Mouse (Mus musculus): ENCODE measurements around the gene Hebp1. TPM values are rescaled to one million over a fixed set of nuclear protein-coding genes. Genes with fewer than 3 reads are reported as not detected.

Gene Hebp1
- total and polyA plus RNA-seq, 2 experiments from 2014 or later: 10.9 to 35.5 TPM

DNA sequence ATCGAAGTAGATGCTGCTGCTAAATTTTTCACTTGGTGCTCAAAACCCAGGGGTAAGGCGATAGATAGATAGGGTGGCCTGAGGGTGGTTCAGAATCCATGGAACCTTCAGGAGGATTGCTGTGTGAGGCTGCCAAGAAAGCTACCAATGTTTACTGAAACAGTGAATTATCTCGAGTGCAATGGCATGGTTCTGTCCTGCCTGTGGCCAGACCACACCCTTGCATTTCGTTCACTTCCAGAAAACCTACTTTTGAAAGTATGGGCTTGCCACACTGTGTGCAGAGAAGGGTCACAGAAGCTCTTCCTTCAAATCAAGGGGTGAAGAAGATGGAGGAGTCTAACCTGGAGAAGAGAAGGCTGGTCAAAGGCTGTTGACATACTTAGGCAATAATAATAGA is 8.0 kb upstream of the Hebp1 start:
- Histone ChIP-seq H3K36me3 (replicated peaks; ENCODE audit: control insufficient read depth, insufficient read depth, low read length) (no peaks in the 10 kb centered on the region), H3K27ac (ENCODE audit: low read depth) (no peak overlapping the region), H3K4me2 (ENCODE audit: low read depth, low read length) (no peak overlapping the region), H3K9ac (replicated peaks; ENCODE audit: low read depth, low read length) (no peak overlapping the region), H3K9me3 (replicated peaks; ENCODE audit: control insufficient read depth, low read length) (no peaks in the 10 kb centered on the region), H3K4me1 (ENCODE audit: control insufficient read depth, insufficient read depth) (no peaks in the 10 kb centered on the region), H3K27me3 (ENCODE audit: control insufficient read depth, insufficient read depth, low read length) (no peaks in the 10 kb centered on the region), H3K4me3 (ENCODE audit: low read depth, low read length) (no peak overlapping the region)
- DNase-seq (ENCODE audit: low spot score): no peak
- no peak for ATAC-seq (ENCODE audit: insufficient read depth, low read depth)
- TF ChIP-seq CTCF (IDR thresholded peaks at IDR 0.05; ENCODE audit: low read depth): no peak
- TF ChIP-seq EP300 (IDR thresholded peaks at IDR 0.05; ENCODE audit: low read depth): no peak
- WGBS: 81% methylated on average over 4 of the region's 4 CpGs

DNA sequence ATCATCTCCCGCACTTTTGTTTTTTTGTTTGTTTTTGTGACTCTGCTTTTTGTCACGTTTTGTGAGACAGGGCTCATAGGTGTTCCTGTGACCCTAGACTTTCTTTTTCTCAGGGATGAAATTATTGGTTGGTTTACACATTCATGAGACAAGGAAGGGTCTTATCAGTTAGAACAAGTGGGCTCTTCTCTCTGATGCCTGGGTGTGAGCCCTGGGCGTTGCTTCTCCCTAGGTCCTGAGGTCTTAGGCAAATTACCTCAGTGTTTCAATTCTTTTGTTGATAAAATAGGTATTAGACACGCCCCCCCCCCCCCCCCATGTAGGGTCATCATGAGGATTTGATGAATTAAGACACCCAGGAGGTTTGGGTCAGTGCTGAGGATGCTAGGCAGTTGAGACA is 7.0 kb upstream of the Hebp1 start:
- H3K27me3 ChIP-seq (ENCODE audit: control insufficient read depth, insufficient read depth, low read length): no peaks in the 10 kb centered on the region
- H3K4me2 ChIP-seq (ENCODE audit: low read depth, low read length): no peak overlapping the region
- no peaks in the 10 kb centered on the region for H3K9me3 ChIP-seq (replicated peaks; ENCODE audit: control insufficient read depth, low read length)
- TF ChIP-seq CTCF (IDR thresholded peaks at IDR 0.05; ENCODE audit: low read depth) (no peak), EP300 (IDR thresholded peaks at IDR 0.05; ENCODE audit: low read depth) (no peak)
- no peaks in the 10 kb centered on the region for H3K36me3 ChIP-seq (replicated peaks; ENCODE audit: control insufficient read depth, insufficient read depth, low read length)
- H3K27ac ChIP-seq (ENCODE audit: low read depth): no peak overlapping the region
- WGBS: 56% methylated on average over 4 of the region's 4 CpGs
- no peak overlapping the region for H3K4me3 ChIP-seq (ENCODE audit: low read depth, low read length)
- no peaks in the 10 kb centered on the region for H3K4me1 ChIP-seq (ENCODE audit: control insufficient read depth, insufficient read depth)
- no peak overlapping the region for H3K9ac ChIP-seq (replicated peaks; ENCODE audit: low read depth, low read length)
- ATAC-seq (ENCODE audit: insufficient read depth, low read depth) (no peak), DNase-seq (ENCODE audit: low spot score) (no peak)

DNA sequence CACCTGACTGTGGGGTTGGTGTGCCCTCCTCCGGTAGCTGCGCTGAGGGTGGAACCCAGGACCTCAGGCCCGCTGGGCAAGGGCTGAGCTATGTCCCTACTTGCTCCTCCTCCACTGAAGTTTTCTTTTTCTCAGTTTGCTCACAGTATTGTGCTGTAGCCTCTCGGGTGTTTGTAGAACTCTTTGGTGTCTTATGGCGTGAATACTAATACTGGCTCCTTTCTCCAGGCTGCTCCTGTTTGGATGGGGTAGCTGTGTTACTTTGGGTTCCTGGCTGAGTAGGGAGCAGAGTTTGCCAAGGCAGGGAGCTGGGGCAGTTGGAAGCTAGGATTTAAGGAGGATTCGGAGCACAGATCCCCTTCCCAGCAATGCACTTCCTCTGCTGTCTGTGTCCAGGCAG is 5.9 kb upstream of the Hebp1 start:
- no peaks in the 10 kb centered on the region for H3K27me3 ChIP-seq (ENCODE audit: control insufficient read depth, insufficient read depth, low read length)
- 70% methylated on average over 6 of the region's 6 CpGs for WGBS

DNA sequence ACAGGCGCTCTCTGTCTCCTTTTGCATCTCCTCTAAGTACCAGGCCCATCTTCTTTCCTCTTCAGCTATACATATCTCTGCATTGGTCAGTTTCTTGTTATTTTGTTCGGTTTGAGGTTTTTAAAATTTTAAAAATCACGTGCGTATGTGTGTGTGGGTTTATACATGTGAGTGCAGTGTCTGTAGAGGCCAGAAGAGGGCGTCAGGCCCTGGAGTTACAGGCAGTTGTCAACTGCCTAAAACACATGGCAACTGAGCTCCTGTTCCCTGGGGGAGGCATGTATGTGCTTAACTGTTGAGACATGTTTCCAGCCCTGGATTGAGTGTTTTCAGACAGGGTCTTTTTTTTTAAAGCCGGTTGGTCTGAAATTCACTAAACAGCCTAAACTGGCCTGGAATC is 4.8 kb upstream of the Hebp1 start:
- no peak for TF ChIP-seq CTCF (IDR thresholded peaks at IDR 0.05; ENCODE audit: low read depth)
- TF ChIP-seq EP300 (IDR thresholded peaks at IDR 0.05; ENCODE audit: low read depth): no peak

More for the DNA sequence above, 5.9 kb upstream of the Hebp1 start:
- Histone ChIP-seq H3K36me3 (replicated peaks; ENCODE audit: control insufficient read depth, insufficient read depth, low read length) (no peaks in the 10 kb centered on the region), H3K9ac (replicated peaks; ENCODE audit: low read depth, low read length) (no peak overlapping the region), H3K27ac (ENCODE audit: low read depth) (no peak overlapping the region), H3K9me3 (replicated peaks; ENCODE audit: control insufficient read depth, low read length) (no peaks in the 10 kb centered on the region), H3K4me1 (ENCODE audit: control insufficient read depth, insufficient read depth) (no peaks in the 10 kb centered on the region), H3K4me3 (ENCODE audit: low read depth, low read length) (no peak overlapping the region), H3K4me2 (ENCODE audit: low read depth, low read length) (no peak overlapping the region)
- DNase-seq (ENCODE audit: low spot score): no peak
- no peak for ATAC-seq (ENCODE audit: insufficient read depth, low read depth)
- TF ChIP-seq CTCF (IDR thresholded peaks at IDR 0.05; ENCODE audit: low read depth): no peak
- no peak for TF ChIP-seq EP300 (IDR thresholded peaks at IDR 0.05; ENCODE audit: low read depth)

DNA sequence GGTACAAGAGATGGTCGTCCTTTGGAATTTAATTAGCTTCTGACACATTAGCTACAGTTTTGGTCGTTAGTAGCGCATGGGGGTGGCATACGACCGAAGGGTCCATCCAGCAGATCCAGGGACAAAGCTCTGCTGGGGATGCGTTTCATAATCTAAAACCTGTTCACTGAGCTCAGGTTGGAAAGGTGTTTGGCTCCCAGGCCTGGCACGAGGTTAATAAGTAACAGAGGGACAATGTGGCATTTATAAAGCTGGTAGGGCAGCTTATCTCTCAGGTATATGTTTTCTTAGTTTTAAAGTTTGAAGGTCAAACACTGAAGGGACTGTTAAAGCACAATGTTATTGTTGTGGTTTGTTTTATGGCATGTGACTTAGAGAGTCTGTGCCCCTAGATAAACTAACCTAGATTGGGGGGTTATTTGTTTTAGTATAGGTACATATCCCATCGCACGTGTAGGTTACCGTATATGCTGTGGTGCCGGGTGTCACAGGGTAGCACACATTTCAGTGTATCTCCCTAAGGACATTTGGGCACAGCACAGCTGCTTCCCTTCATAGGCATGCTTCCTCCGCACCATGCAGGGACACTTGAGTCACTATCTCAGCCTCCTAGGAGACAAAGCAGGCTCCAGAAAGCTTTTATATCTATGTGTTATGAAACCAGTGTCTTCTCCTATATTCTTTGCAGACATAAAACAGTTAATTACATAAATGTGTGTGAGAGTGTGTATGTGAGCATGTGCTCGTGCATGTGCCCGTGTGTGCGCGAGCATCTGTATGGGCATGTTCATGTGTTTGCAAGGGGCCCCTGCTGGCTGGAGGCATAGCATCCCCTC is 2.5 kb upstream of the Hebp1 start:
- ATAC-seq (ENCODE audit: insufficient read depth, low read depth): no peak
- no peak overlapping the region for H3K27ac ChIP-seq (ENCODE audit: low read depth)
- 85% methylated on average over 16 of the region's 16 CpGs for WGBS

More for the DNA sequence above, 4.8 kb upstream of the Hebp1 start:
- 89% methylated on average over 6 of the region's 6 CpGs for WGBS
- H3K27me3 ChIP-seq (ENCODE audit: control insufficient read depth, insufficient read depth, low read length): no peaks in the 10 kb centered on the region
- H3K27ac ChIP-seq (ENCODE audit: low read depth): no peak overlapping the region
- no peak overlapping the region for H3K4me2 ChIP-seq (ENCODE audit: low read depth, low read length)
- H3K9me3 ChIP-seq (replicated peaks; ENCODE audit: control insufficient read depth, low read length): no peaks in the 10 kb centered on the region
- DNase-seq (ENCODE audit: low spot score) (no peak), ATAC-seq (ENCODE audit: insufficient read depth, low read depth) (no peak)
- H3K9ac ChIP-seq (replicated peaks; ENCODE audit: low read depth, low read length): no peak overlapping the region
- no peak overlapping the region for H3K4me3 ChIP-seq (ENCODE audit: low read depth, low read length)
- no peaks in the 10 kb centered on the region for H3K36me3 ChIP-seq (replicated peaks; ENCODE audit: control insufficient read depth, insufficient read depth, low read length)
- H3K4me1 ChIP-seq (ENCODE audit: control insufficient read depth, insufficient read depth): no peaks in the 10 kb centered on the region

More for the DNA sequence above, 2.5 kb upstream of the Hebp1 start:
- no peaks in the 10 kb centered on the region for H3K9me3 ChIP-seq (replicated peaks; ENCODE audit: control insufficient read depth, low read length)
- no peak for DNase-seq (ENCODE audit: low spot score)
- H3K9ac ChIP-seq (replicated peaks; ENCODE audit: low read depth, low read length): no peak overlapping the region
- no peaks in the 10 kb centered on the region for H3K36me3 ChIP-seq (replicated peaks; ENCODE audit: control insufficient read depth, insufficient read depth, low read length)
- no peaks in the 10 kb centered on the region for H3K4me1 ChIP-seq (ENCODE audit: control insufficient read depth, insufficient read depth)
- H3K27me3 ChIP-seq (ENCODE audit: control insufficient read depth, insufficient read depth, low read length): no peaks in the 10 kb centered on the region
- no peak overlapping the region for H3K4me2 ChIP-seq (ENCODE audit: low read depth, low read length)
- TF ChIP-seq EP300 (IDR thresholded peaks at IDR 0.05; ENCODE audit: low read depth): no peak
- no peak for TF ChIP-seq CTCF (IDR thresholded peaks at IDR 0.05; ENCODE audit: low read depth)
- H3K4me3 ChIP-seq (ENCODE audit: low read depth, low read length): no peak overlapping the region
